8 mouse cellular contexts compared by ENCODE assay signal in the genomic region with DNA sequence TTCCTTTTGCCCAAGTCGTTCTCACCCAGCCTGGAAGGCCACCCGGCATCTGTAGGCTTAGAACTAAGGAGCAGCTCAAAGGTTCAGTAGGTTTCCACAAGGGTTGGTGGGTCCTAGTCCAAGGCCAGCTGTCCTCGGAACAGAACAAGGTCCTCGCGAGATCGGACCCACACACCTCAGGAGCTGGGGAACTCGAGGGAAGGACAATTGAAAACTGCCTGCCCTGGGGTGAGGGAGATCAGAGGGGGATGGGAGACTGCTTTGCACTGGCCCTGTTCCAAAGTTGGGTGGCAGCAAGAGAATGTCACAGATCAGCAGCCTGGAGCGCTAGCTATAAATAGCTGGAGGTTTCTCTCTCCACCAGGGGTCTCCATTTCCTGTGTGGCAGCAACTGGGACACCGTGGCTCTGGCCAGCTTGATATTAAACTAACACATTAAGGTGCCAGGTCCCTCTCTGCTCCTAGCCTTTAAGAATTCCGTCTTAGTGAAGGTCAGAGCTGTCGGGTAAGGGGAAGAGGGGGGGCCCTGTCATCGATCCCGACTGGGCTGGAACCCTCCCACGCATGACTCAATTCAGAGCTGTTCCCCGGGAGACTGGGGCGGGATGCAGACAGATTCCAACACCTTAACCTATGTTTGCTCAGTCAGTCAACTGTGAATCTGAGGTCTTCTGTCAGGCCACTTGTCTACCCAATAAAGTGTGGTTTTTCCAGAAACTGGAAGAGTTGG. TPM values are rescaled to one million over a fixed set of nuclear protein-coding genes. Genes with fewer than 3 reads are reported as not detected.
A peak's percentile ranks its signal among the peaks of the same experiment; 100 is the strongest.
DNase-seq lines count a peak whose midpoint lies in the region; ATAC-seq and TF ChIP-seq lines count a peak whose summit lies in the region.

No protein-coding gene starts in this region.

- H3K9me3 ChIP-seq in intestine, embryonic 14.5 days (ENCODE audit: control insufficient read depth, low read length): 0 out of 2 replicates have a peak, but pooled peaks cover 5% of the 10 kb centered on the region
- H3K9me3 ChIP-seq in limb, embryonic 10.5 days (replicated peaks): no peaks in the 10 kb centered on the region; the same call in 1 of the 2 replicates
- 0 out of 2 replicates have a peak, but pooled peaks cover 2% of the 10 kb centered on the region for H3K9me3 ChIP-seq in midbrain, embryonic 12.5 days
- H3K9me3 ChIP-seq in stomach, embryonic 14.5 days (ENCODE audit: control insufficient read depth, low read depth, low read length): no peaks in the 10 kb centered on the region

- H3K4me3 ChIP-seq in spleen, adult 2 months (ENCODE audit: extremely low read depth, insufficient read depth, insufficient read length): no peak overlapping the region
- peak overlapping the region; percentile 86; the same call in 1 of the 2 replicates for H3K4me3 ChIP-seq in intestine, embryonic 14.5 days (ENCODE audit: low read depth, low read length)
- peak overlapping the region; percentile 85 for H3K4me3 ChIP-seq in limb, embryonic 10.5 days
- peak overlapping the region; percentile 97 for H3K4me3 ChIP-seq in midbrain, embryonic 12.5 days
- peak overlapping the region; percentile 96 for H3K4me3 ChIP-seq in stomach, embryonic 14.5 days (ENCODE audit: low read depth, low read length)

- peak overlapping the region; percentile 59 for H3K27ac ChIP-seq in spleen, adult 2 months (ENCODE audit: insufficient read depth, low read length)
- H3K27ac ChIP-seq in intestine, embryonic 14.5 days (ENCODE audit: low read depth): 0 out of 2 replicates have a peak overlapping the region, but pooled peaks have one; percentile 34
- H3K27ac ChIP-seq in limb, embryonic 10.5 days: peak overlapping the region; percentile 72
- H3K27ac ChIP-seq in midbrain, embryonic 12.5 days (replicated peaks): peak overlapping the region; percentile 21
- peak overlapping the region; percentile 66; the same call in 1 of the 2 replicates for H3K27ac ChIP-seq in stomach, embryonic 14.5 days (ENCODE audit: low read length)

- peak; percentile 10; the same call in 1 of the 2 replicates for ATAC-seq in intestine, embryonic 14.5 days (replicated peaks; ENCODE audit: low FRiP score, low TSS enrichment, low read depth)
- peak; percentile 39 for ATAC-seq in midbrain, embryonic 12.5 days (ENCODE audit: low FRiP score, low read depth)
- ATAC-seq in stomach, embryonic 14.5 days (ENCODE audit: insufficient number of reproducible peaks, insufficient read depth, low FRiP score, low read depth): peak; percentile 39; the same call in 1 of the 2 replicates

- no peak for TF ChIP-seq POLR2A in spleen, adult 2 months (IDR thresholded peaks at IDR 0.05; ENCODE audit: low read depth, low read length)

- H3K9ac ChIP-seq in intestine, embryonic 14.5 days (ENCODE audit: low read length): no peak overlapping the region; the same call in none of the 2 replicates
- no peak overlapping the region; the same call in 1 of the 2 replicates for H3K9ac ChIP-seq in midbrain, embryonic 12.5 days (replicated peaks)
- H3K9ac ChIP-seq in stomach, embryonic 14.5 days (replicated peaks; ENCODE audit: low read depth, low read length): no peak overlapping the region; the same call in 1 of the 2 replicates

- no peaks in the 10 kb centered on the region for H3K27me3 ChIP-seq in spleen, adult 2 months (ENCODE audit: control insufficient read depth, insufficient read depth, low read length)
- H3K27me3 ChIP-seq in intestine, embryonic 14.5 days (replicated peaks; ENCODE audit: control insufficient read depth, insufficient read depth, low read length): no peaks in the 10 kb centered on the region
- no peaks in the 10 kb centered on the region for H3K27me3 ChIP-seq in limb, embryonic 10.5 days (ENCODE audit: low read depth, poor library complexity, severe bottlenecking)
- H3K27me3 ChIP-seq in midbrain, embryonic 12.5 days: no peaks in the 10 kb centered on the region
- no peaks in the 10 kb centered on the region for H3K27me3 ChIP-seq in stomach, embryonic 14.5 days (ENCODE audit: control insufficient read depth, insufficient read depth, low read length)

- peaks cover 2% of the 10 kb centered on the region for H3K36me3 ChIP-seq in spleen, adult 2 months (ENCODE audit: control insufficient read depth, insufficient read depth, low read length)
- peaks cover 18% of the 10 kb centered on the region for H3K36me3 ChIP-seq in intestine, embryonic 14.5 days (ENCODE audit: control insufficient read depth, insufficient read depth, low read length)
- H3K36me3 ChIP-seq in limb, embryonic 10.5 days: peaks cover 60% of the 10 kb centered on the region
- peaks cover 43% of the 10 kb centered on the region for H3K36me3 ChIP-seq in midbrain, embryonic 12.5 days
- peaks cover 16% of the 10 kb centered on the region; the same call in 1 of the 2 replicates for H3K36me3 ChIP-seq in stomach, embryonic 14.5 days (ENCODE audit: control insufficient read depth, insufficient read depth, low read length)

- peaks cover 8% of the 10 kb centered on the region; the same call in 1 of the 2 replicates for H3K4me1 ChIP-seq in spleen, adult 2 months (ENCODE audit: control insufficient read depth, insufficient read depth, insufficient read length)
- H3K4me1 ChIP-seq in intestine, embryonic 14.5 days (replicated peaks; ENCODE audit: control insufficient read depth, insufficient read depth, low read length): peaks cover 14% of the 10 kb centered on the region
- peaks cover 31% of the 10 kb centered on the region for H3K4me1 ChIP-seq in limb, embryonic 10.5 days
- peaks cover 31% of the 10 kb centered on the region for H3K4me1 ChIP-seq in midbrain, embryonic 12.5 days
- H3K4me1 ChIP-seq in stomach, embryonic 14.5 days (ENCODE audit: control insufficient read depth, insufficient read depth, low read length): peaks cover 19% of the 10 kb centered on the region

- WGBS in spleen, adult 2 months: 16% methylated on average over 16 of the region's 16 CpGs
- 16% methylated on average over 16 of the region's 16 CpGs for whole genome bisulfite sequencing in intestine, embryonic 14.5 days
- 15% methylated on average over 16 of the region's 16 CpGs for WGBS in limb, embryonic 10.5 days
- 11% methylated on average over 16 of the region's 16 CpGs for WGBS in midbrain, embryonic 12.5 days
- 11% methylated on average over 16 of the region's 16 CpGs for WGBS in stomach, embryonic 14.5 days

- peak overlapping the region; percentile 55 for H3K4me2 ChIP-seq in intestine, embryonic 14.5 days (ENCODE audit: low read length)
- H3K4me2 ChIP-seq in midbrain, embryonic 12.5 days (replicated peaks): peak overlapping the region; percentile 88
- peak overlapping the region; percentile 67 for H3K4me2 ChIP-seq in stomach, embryonic 14.5 days (replicated peaks; ENCODE audit: low read depth, low read length)

- DNase-seq in spleen, adult 2 months (ENCODE audit: low read depth in 1 of 2, low spot score in 2 of 2): peak in 1 of 2 experiments; percentile 20
- DNase-seq in spleen, postnatal 14 days (ENCODE audit: low spot score in 2 of 2): no peak
- peak; percentile 56 to 65 for DNase-seq in cerebellum, postnatal 36 days
- DNase-seq in gastrocnemius, postnatal 10 days: peak; percentile 68
- DNase-seq in intestine, embryonic 14.5 days (ENCODE audit: low spot score): peak; percentile 80
- peak; percentile 58 for DNase-seq in limb, embryonic 10.5 days (ENCODE audit: low spot score)

- peak; percentile 9; the same call in 1 of the 2 replicates for TF ChIP-seq CTCF in spleen, adult 2 months (IDR thresholded peaks at IDR 0.05; ENCODE audit: extremely low read depth, insufficient read depth, insufficient read length, insufficient replicate concordance)

RNA-seq across cellular contexts. Expression of gene Cox14, which starts 1.0 kb away (rescaled TPM):
- 109 and 168 TPM in 2 replicates for polyA plus RNA-seq in spleen, adult 2 months (2012; rRNA removed)
- total RNA-seq in gastrocnemius, postnatal 10 days (2021): 100 to 1,000 TPM; 162 to 182 TPM
- polyA plus RNA-seq in intestine, embryonic 14.5 days (2014; fragmentation: Nextera tagmentation; extraction: Ambion mirVana): 190 and 206 TPM in 2 replicates
- polyA plus RNA-seq in limb, embryonic 10.5 days (2016; fragmentation: Nextera tagmentation; extraction: Ambion mirVana): 113 and 127 TPM in 2 replicates
- polyA plus RNA-seq in midbrain, embryonic 12.5 days (2016; fragmentation: Nextera tagmentation; extraction: Ambion mirVana): 156 and 164 TPM in 2 replicates
- polyA plus RNA-seq in stomach, embryonic 14.5 days (2014; fragmentation: Nextera tagmentation; extraction: Ambion mirVana): 181 and 193 TPM in 2 replicates

RNA-seq across cellular contexts. Expression of gene Gpd1, which starts 7.1 kb away (rescaled TPM):
- polyA plus RNA-seq in spleen, adult 2 months (2012; rRNA removed): 5.3 and 8.5 TPM in 2 replicates
- total RNA-seq in gastrocnemius, postnatal 10 days (2021): 100 to 1,000 TPM; 358 to 467 TPM
- polyA plus RNA-seq in intestine, embryonic 14.5 days (2014; fragmentation: Nextera tagmentation; extraction: Ambion mirVana): 0.17 and 0.35 TPM in 2 replicates
- polyA plus RNA-seq in limb, embryonic 10.5 days (2016; fragmentation: Nextera tagmentation; extraction: Ambion mirVana): 0.29 and 0.59 TPM in 2 replicates
- 0.75 and 0.96 TPM in 2 replicates for polyA plus RNA-seq in midbrain, embryonic 12.5 days (2016; fragmentation: Nextera tagmentation; extraction: Ambion mirVana)
- polyA plus RNA-seq in stomach, embryonic 14.5 days (2014; fragmentation: Nextera tagmentation; extraction: Ambion mirVana): 0.20 and 0.21 TPM in 2 replicates

RNA-seq across cellular contexts. Expression of gene Gm17349, which starts 19.2 kb away (rescaled TPM):
- 0.80 and 1.0 TPM in 2 replicates for polyA plus RNA-seq in spleen, adult 2 months (2012; rRNA removed)
- total RNA-seq in gastrocnemius, postnatal 10 days (2021): 1 to 10 TPM in 1 of 2 experiments, not detected in 1; 2.4 TPM
- polyA plus RNA-seq in intestine, embryonic 14.5 days (2014; fragmentation: Nextera tagmentation; extraction: Ambion mirVana): not detected in 2 replicates
- polyA plus RNA-seq in limb, embryonic 10.5 days (2016; fragmentation: Nextera tagmentation; extraction: Ambion mirVana): not detected in 2 replicates
- not detected in 2 replicates for polyA plus RNA-seq in midbrain, embryonic 12.5 days (2016; fragmentation: Nextera tagmentation; extraction: Ambion mirVana)
- polyA plus RNA-seq in stomach, embryonic 14.5 days (2014; fragmentation: Nextera tagmentation; extraction: Ambion mirVana): not detected in 2 replicates

RNA-seq across cellular contexts. Expression of gene Smarcd1, which starts 22.5 kb away (rescaled TPM):
- 24.7 and 35.0 TPM in 2 replicates for polyA plus RNA-seq in spleen, adult 2 months (2012; rRNA removed)
- 10 to 100 TPM; 15.4 to 15.9 TPM for total RNA-seq in gastrocnemius, postnatal 10 days (2021)
- 39.0 and 42.3 TPM in 2 replicates for polyA plus RNA-seq in intestine, embryonic 14.5 days (2014; fragmentation: Nextera tagmentation; extraction: Ambion mirVana)
- 84.0 and 85.8 TPM in 2 replicates for polyA plus RNA-seq in limb, embryonic 10.5 days (2016; fragmentation: Nextera tagmentation; extraction: Ambion mirVana)
- 141 and 157 TPM in 2 replicates for polyA plus RNA-seq in midbrain, embryonic 12.5 days (2016; fragmentation: Nextera tagmentation; extraction: Ambion mirVana)
- 37.8 and 40.1 TPM in 2 replicates for polyA plus RNA-seq in stomach, embryonic 14.5 days (2014; fragmentation: Nextera tagmentation; extraction: Ambion mirVana)

RNA-seq across cellular contexts. Expression of gene Cers5, which starts 48.2 kb away (rescaled TPM):
- polyA plus RNA-seq in spleen, adult 2 months (2012; rRNA removed): 27.2 and 30.0 TPM in 2 replicates
- total RNA-seq in gastrocnemius, postnatal 10 days (2021): 10 to 100 TPM; 16.0 to 17.5 TPM
- polyA plus RNA-seq in intestine, embryonic 14.5 days (2014; fragmentation: Nextera tagmentation; extraction: Ambion mirVana): 64.7 and 68.7 TPM in 2 replicates
- 68.2 and 75.6 TPM in 2 replicates for polyA plus RNA-seq in limb, embryonic 10.5 days (2016; fragmentation: Nextera tagmentation; extraction: Ambion mirVana)
- 57.4 and 59.6 TPM in 2 replicates for polyA plus RNA-seq in midbrain, embryonic 12.5 days (2016; fragmentation: Nextera tagmentation; extraction: Ambion mirVana)
- 77.0 and 78.7 TPM in 2 replicates for polyA plus RNA-seq in stomach, embryonic 14.5 days (2014; fragmentation: Nextera tagmentation; extraction: Ambion mirVana)

Comparison
In these comparisons a context has a peak if more than half of its experiments do, and no peak if none do; other contexts are left out.
1. DNase-seq: peak in cerebellum, postnatal 36 days (2 of 2), gastrocnemius, postnatal 10 days (single experiment), intestine, embryonic 14.5 days (single experiment) and limb, embryonic 10.5 days (single experiment); none in spleen, postnatal 14 days (0 of 2).
2. H3K27ac ChIP-seq: peak in every context shown above with its lines; median percentile 72 in limb, embryonic 10.5 days; 66 in stomach, embryonic 14.5 days; 59 in spleen, adult 2 months; 34 in intestine, embryonic 14.5 days; 21 in midbrain, embryonic 12.5 days.
3. Peak in every context shown above with its lines, with median percentiles within 50 percentile points of each other: ATAC-seq and H3K4me2 ChIP-seq.